Mouse (Mus musculus): ENCODE results near the gene Sgpp2. TPM values are rescaled to one million over a fixed set of nuclear protein-coding genes. Genes with fewer than 3 reads are reported as not detected.

The Sgpp2 gene
- polyA plus RNA-seq, 1 experiment from 2014 or later: 0.65 TPM

DNA sequence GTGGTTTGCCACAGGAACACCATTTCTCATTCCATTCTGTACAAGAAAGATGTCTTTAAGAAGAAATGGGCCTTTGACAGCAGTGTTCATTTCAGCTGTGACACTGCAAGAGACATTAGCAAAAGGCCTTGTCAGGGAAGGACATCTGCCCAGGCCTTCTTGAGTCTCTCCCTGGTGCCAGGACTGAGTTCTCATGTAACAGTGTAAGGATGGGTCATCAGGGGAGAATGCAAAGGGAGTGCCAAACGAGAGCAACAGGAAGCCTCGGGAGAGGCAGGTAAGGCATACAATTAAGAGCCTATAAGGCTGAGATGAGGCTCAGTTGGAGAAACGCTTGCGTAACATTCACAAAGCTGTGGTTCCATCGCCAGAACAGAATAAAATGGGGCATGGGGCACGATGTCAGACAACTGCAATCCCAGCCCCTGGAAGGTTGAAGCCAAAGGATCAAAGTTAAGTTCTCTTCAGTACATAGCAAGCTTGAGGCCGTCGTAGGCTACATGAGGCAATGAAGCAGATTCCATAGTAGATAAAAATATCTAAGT, 85.1 kb downstream of the Sgpp2 start:
- no peaks in the 10 kb centered on the region for H3K36me3 ChIP-seq (ENCODE audit: control insufficient read depth, insufficient read depth, low read length)
- 66% methylated on average over 8 of the region's 8 CpGs for WGBS
- H3K9ac ChIP-seq (ENCODE audit: low read length): no peak overlapping the region
- no peak overlapping the region for H3K4me3 ChIP-seq (ENCODE audit: low read depth, low read length)
- no peaks in the 10 kb centered on the region for H3K27me3 ChIP-seq (ENCODE audit: control insufficient read depth, insufficient read depth, low read length)
- no peaks in the 10 kb centered on the region for H3K4me1 ChIP-seq (ENCODE audit: control insufficient read depth, insufficient read depth, low read length)
- H3K4me2 ChIP-seq (ENCODE audit: low read depth, severe bottlenecking): no peak overlapping the region
- ATAC-seq (ENCODE audit: insufficient number of reproducible peaks, low FRiP score, low TSS enrichment, low read depth) (no peak), DNase-seq (ENCODE audit: low spot score) (no peak)
- no peak overlapping the region for H3K27ac ChIP-seq (replicated peaks; ENCODE audit: low read depth, low read length)
- H3K9me3 ChIP-seq (ENCODE audit: control insufficient read depth, low read length): no peaks in the 10 kb centered on the region

DNA sequence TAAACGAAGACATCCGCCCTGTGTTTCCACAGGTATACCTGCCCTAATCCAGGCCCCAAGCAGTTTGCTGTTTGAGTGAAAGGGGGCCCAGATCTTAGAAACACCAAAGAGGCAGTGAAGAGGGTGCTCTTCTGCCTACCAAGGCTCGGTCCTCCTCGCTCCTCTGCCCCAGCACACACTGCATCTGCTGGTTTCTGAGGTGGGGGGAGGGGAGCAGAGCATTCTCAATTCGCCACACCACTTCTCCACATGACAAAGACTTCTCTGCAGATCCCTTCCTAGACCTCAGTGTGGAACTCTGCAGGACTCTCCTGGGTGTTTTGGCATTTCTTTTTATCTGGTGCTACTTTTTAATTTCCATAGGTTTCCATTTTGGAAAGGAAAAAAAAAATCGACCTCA, 85.6 kb downstream of the Sgpp2 start:
- 41% methylated on average over 6 of the region's 6 CpGs for WGBS
- Histone ChIP-seq H3K27ac (replicated peaks; ENCODE audit: low read depth, low read length) (no peak overlapping the region), H3K4me3 (ENCODE audit: low read depth, low read length) (no peak overlapping the region), H3K9ac (ENCODE audit: low read length) (no peak overlapping the region), H3K4me2 (ENCODE audit: low read depth, severe bottlenecking) (no peak overlapping the region), H3K36me3 (ENCODE audit: control insufficient read depth, insufficient read depth, low read length) (no peaks in the 10 kb centered on the region), H3K4me1 (ENCODE audit: control insufficient read depth, insufficient read depth, low read length) (no peaks in the 10 kb centered on the region), H3K27me3 (ENCODE audit: control insufficient read depth, insufficient read depth, low read length) (no peaks in the 10 kb centered on the region), H3K9me3 (ENCODE audit: control insufficient read depth, low read length) (no peaks in the 10 kb centered on the region)
- DNase-seq (ENCODE audit: low spot score) (no peak), ATAC-seq (ENCODE audit: insufficient number of reproducible peaks, low FRiP score, low TSS enrichment, low read depth) (no peak)

DNA sequence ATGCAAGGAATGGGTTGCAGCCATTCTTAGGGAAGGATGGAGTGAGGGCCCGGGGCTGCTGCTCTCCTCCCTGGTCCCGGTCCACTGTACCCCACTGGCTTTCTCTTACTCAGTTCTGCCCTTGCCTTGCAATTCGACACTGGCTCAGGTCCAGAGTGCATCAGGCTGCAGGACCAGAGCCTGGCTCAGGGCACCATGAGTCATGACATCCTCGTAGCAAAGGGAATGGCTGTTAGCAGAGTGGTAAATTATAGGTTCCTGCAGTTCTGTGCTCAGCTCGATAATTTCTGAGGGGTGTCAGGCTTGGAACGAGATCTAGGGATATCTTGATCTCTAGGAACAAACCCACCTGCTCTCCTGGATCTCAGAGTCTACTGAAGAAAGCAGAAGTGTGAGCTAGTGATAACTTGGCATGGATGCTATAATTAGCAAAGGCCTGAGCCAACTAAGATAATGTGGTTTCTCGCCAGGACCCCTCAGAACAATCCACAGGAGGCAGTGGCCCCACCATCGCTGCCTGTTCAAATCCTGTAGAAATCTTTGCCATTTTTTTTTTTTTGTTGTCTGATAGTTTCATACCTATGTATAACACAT, 86.3 kb downstream of the Sgpp2 start:
- no peak for DNase-seq (ENCODE audit: low spot score)
- WGBS: 47% methylated on average over 8 of the region's 8 CpGs
- H3K27ac ChIP-seq (replicated peaks; ENCODE audit: low read depth, low read length): no peak overlapping the region

DNA sequence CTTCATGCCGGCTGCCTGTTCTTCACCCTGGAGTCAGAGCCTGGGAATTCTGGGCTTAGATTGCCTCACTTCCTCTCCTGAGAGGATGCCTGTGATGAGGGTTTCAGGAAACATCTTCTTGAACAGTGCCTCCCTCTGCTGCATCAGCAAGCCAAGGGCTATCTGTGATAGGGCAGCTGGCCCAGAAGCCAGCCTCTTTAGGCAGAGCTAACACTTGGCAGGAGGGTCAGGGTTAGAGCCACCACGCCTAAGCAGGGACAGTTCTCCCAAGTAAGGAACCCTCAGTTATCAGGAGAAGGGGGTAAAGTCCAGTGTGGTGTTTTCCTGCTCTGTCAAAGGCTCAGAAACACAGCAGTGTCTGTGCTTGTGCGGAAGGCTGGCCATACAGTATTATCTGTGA, 89.6 kb downstream of the Sgpp2 start:
- Histone ChIP-seq H3K9ac (ENCODE audit: low read length) (no peak overlapping the region), H3K27me3 (ENCODE audit: control insufficient read depth, insufficient read depth, low read length) (no peaks in the 10 kb centered on the region), H3K9me3 (ENCODE audit: control insufficient read depth, low read length) (no peaks in the 10 kb centered on the region), H3K4me2 (ENCODE audit: low read depth, severe bottlenecking) (no peak overlapping the region), H3K4me3 (ENCODE audit: low read depth, low read length) (no peak overlapping the region), H3K27ac (replicated peaks; ENCODE audit: low read depth, low read length) (no peak overlapping the region), H3K4me1 (ENCODE audit: control insufficient read depth, insufficient read depth, low read length) (no peaks in the 10 kb centered on the region), H3K36me3 (ENCODE audit: control insufficient read depth, insufficient read depth, low read length) (no peaks in the 10 kb centered on the region)
- no peak for DNase-seq (ENCODE audit: low spot score)
- no peak for ATAC-seq (ENCODE audit: insufficient number of reproducible peaks, low FRiP score, low TSS enrichment, low read depth)
- 73% methylated on average over 3 of the region's 3 CpGs for WGBS

More for the DNA sequence above, 86.3 kb downstream of the Sgpp2 start:
- Histone ChIP-seq H3K9ac (ENCODE audit: low read length) (no peak overlapping the region), H3K4me1 (ENCODE audit: control insufficient read depth, insufficient read depth, low read length) (no peaks in the 10 kb centered on the region), H3K4me3 (ENCODE audit: low read depth, low read length) (no peak overlapping the region), H3K9me3 (ENCODE audit: control insufficient read depth, low read length) (no peaks in the 10 kb centered on the region), H3K36me3 (ENCODE audit: control insufficient read depth, insufficient read depth, low read length) (no peaks in the 10 kb centered on the region), H3K4me2 (ENCODE audit: low read depth, severe bottlenecking) (no peak overlapping the region), H3K27me3 (ENCODE audit: control insufficient read depth, insufficient read depth, low read length) (no peaks in the 10 kb centered on the region)
- ATAC-seq (ENCODE audit: insufficient number of reproducible peaks, low FRiP score, low TSS enrichment, low read depth): no peak

DNA sequence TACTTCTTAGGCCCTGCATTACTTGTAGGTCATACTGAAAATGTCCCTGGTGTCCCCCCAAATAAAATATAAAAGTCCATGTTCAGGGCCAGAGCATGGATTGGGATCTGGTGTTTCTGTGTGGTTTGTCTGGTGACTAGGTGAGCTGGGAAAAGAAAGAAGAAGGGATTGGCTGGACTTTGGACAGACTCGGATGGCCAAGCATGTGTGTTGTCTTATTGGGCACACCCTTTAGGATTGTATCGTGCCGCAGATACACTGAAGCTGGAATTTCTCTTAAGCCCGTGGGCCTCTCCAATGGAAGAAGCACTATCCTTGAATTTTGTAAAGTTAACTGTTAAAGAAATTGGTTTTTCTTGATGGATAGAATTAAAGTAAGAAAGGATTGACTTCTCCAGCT, 91.3 kb downstream of the Sgpp2 start:
- ATAC-seq (ENCODE audit: insufficient number of reproducible peaks, low FRiP score, low TSS enrichment, low read depth): no peak
- no peak for DNase-seq (ENCODE audit: low spot score)
- no peaks in the 10 kb centered on the region for H3K4me1 ChIP-seq (ENCODE audit: control insufficient read depth, insufficient read depth, low read length)
- no peaks in the 10 kb centered on the region for H3K27me3 ChIP-seq (ENCODE audit: control insufficient read depth, insufficient read depth, low read length)
- WGBS: 92% methylated on average over 4 of the region's 4 CpGs
- no peaks in the 10 kb centered on the region for H3K9me3 ChIP-seq (ENCODE audit: control insufficient read depth, low read length)
- H3K27ac ChIP-seq (replicated peaks; ENCODE audit: low read depth, low read length): no peak overlapping the region
- H3K9ac ChIP-seq (ENCODE audit: low read length): no peak overlapping the region
- no peaks in the 10 kb centered on the region for H3K36me3 ChIP-seq (ENCODE audit: control insufficient read depth, insufficient read depth, low read length)
- no peak overlapping the region for H3K4me3 ChIP-seq (ENCODE audit: low read depth, low read length)
- H3K4me2 ChIP-seq (ENCODE audit: low read depth, severe bottlenecking): no peak overlapping the region

DNA sequence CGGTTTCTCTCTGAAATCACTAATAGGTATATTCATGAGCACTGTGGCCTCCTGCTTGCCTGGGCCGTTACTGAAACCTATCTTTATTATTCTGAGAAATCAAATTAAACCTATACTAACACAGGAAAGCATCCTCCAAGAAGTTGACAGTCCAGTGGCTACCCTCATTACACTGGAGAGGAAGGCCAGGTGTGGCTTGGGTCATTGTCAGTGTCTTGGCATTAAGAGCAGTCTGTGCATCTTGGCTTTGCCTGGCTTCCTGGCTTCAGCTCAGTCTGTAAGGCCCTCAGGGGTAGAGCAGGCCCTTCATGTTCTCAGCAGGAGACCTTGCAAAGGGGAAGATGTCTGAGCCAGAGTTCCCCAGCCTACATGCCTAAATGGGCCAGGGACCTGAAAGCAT, 99.3 kb downstream of the Sgpp2 start:
- no peak for DNase-seq (ENCODE audit: low spot score)
- ATAC-seq (ENCODE audit: insufficient number of reproducible peaks, low FRiP score, low TSS enrichment, low read depth): no peak
- Histone ChIP-seq H3K4me1 (ENCODE audit: control insufficient read depth, insufficient read depth, low read length) (no peaks in the 10 kb centered on the region), H3K4me2 (ENCODE audit: low read depth, severe bottlenecking) (no peak overlapping the region), H3K27ac (replicated peaks; ENCODE audit: low read depth, low read length) (no peak overlapping the region), H3K36me3 (ENCODE audit: control insufficient read depth, insufficient read depth, low read length) (no peaks in the 10 kb centered on the region), H3K9ac (ENCODE audit: low read length) (no peak overlapping the region), H3K27me3 (ENCODE audit: control insufficient read depth, insufficient read depth, low read length) (no peaks in the 10 kb centered on the region), H3K9me3 (ENCODE audit: control insufficient read depth, low read length) (no peaks in the 10 kb centered on the region), H3K4me3 (ENCODE audit: low read depth, low read length) (no peak overlapping the region)
- WGBS: 84% methylated on average over 2 of the region's 2 CpGs

DNA sequence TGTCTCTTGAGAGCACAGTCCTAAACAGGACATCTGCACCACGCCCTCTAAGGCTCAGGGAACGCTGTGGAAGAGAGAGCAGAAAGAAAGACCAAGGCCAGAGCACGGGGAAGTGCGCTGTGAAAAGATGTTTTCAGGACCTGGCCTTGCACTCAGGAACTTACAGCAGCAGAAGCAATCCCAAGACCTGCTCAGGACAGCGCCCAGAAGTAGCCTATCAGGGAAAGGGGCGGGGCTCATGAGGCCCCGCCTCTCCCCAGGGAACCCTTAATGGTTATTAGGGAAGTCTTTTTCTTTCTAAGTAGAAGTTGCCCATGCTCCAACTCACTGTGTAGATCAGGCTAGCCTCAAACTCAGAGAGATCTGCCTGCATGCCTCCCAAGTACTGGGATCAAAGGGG, 102.5 kb downstream of the Sgpp2 start:
- no peak for DNase-seq (ENCODE audit: low spot score)
- WGBS: 29% methylated on average over 7 of the region's 7 CpGs
- H3K4me1 ChIP-seq (ENCODE audit: control insufficient read depth, insufficient read depth, low read length): no peaks in the 10 kb centered on the region
- H3K9me3 ChIP-seq (ENCODE audit: control insufficient read depth, low read length): no peaks in the 10 kb centered on the region
- H3K27ac ChIP-seq (replicated peaks; ENCODE audit: low read depth, low read length): no peak overlapping the region
- H3K4me3 ChIP-seq (ENCODE audit: low read depth, low read length): no peak overlapping the region
- H3K4me2 ChIP-seq (ENCODE audit: low read depth, severe bottlenecking): no peak overlapping the region
- H3K27me3 ChIP-seq (ENCODE audit: control insufficient read depth, insufficient read depth, low read length): no peaks in the 10 kb centered on the region
- no peak for ATAC-seq (ENCODE audit: insufficient number of reproducible peaks, low FRiP score, low TSS enrichment, low read depth)
- no peak overlapping the region for H3K9ac ChIP-seq (ENCODE audit: low read length)
- no peaks in the 10 kb centered on the region for H3K36me3 ChIP-seq (ENCODE audit: control insufficient read depth, insufficient read depth, low read length)

DNA sequence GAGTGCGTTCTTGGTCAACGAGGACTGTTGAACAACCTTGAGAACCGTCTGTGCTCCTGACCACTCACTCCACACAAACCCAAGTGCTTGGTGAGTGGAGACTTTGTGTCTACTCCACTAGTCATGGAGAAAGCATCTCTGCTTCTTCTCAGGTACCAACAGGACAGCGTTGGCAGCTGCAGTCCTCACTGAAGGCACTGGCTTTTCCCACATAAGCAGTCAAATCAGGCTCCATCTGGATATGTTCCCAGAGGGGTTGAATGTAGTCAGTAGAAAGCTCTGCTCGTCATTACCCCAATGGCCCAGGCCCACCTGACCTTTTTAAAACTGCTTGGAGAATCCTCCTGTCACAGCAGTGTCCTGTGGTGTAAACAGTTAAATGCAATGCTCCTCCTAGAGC, 104.3 kb downstream of the Sgpp2 start:
- Histone ChIP-seq H3K4me2 (ENCODE audit: low read depth, severe bottlenecking) (no peak overlapping the region), H3K27ac (replicated peaks; ENCODE audit: low read depth, low read length) (no peak overlapping the region), H3K27me3 (ENCODE audit: control insufficient read depth, insufficient read depth, low read length) (no peaks in the 10 kb centered on the region), H3K36me3 (ENCODE audit: control insufficient read depth, insufficient read depth, low read length) (no peaks in the 10 kb centered on the region), H3K4me1 (ENCODE audit: control insufficient read depth, insufficient read depth, low read length) (no peaks in the 10 kb centered on the region), H3K9ac (ENCODE audit: low read length) (no peak overlapping the region), H3K4me3 (ENCODE audit: low read depth, low read length) (no peak overlapping the region), H3K9me3 (ENCODE audit: control insufficient read depth, low read length) (no peaks in the 10 kb centered on the region)
- no peak for DNase-seq (ENCODE audit: low spot score)
- WGBS: 85% methylated on average over 5 of the region's 5 CpGs
- no peak for ATAC-seq (ENCODE audit: insufficient number of reproducible peaks, low FRiP score, low TSS enrichment, low read depth)

All from limb, embryonic 11.5 days (tissue).